Mouse (Mus musculus) megakaryocyte, embryonic 14.5 days (primary cell): Measurements from ENCODE around the gene Mttp.

Experiments used
- FLI1 ChIP-seq: IDR thresholded peaks from 2 replicates; pipeline ENCODE4 v1.6.1; 2012; ENCODE audit warnings: low read length, inconsistent platforms, mixed read lengths
- GATA1 ChIP-seq: IDR thresholded peaks from 3 replicates; pipeline ENCODE4 v1.6.1; 2012; ENCODE audit warnings: mixed read lengths, low read length, inconsistent platforms, borderline replicate concordance

DNA sequence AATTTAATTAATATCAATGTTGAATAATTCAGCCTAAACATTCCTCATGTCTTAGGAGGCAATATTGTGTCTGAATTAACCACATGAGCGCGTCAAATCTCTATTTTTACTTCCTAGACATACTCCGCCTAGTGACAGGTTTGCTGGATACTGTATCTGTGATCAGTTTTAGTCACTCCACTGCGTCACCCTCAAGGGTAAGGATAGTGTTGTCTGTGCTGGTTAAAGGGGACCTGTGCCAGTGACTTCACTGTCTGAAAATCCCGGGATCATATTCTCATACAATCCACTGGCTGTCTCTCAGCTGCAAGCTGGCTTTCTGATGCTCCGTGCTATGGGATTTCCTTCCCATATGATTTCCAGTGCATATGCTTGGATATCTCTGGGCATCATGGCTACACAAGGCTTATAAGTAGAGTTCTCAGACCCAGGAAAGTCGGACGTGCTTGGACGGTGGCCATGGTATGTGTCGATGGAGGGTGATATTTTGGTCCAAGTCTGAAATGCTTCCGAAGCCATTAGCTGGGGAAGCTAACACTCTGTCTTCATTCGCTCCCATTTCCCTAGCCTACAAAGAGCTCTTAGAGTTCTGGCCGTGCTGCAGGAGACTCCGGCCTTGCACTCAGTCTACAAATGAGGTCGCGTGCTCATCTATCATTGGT, 25.2 kb downstream of the Mttp start:
- TF ChIP-seq GATA1 (no peak), FLI1 (no peak)
